Mouse (Mus musculus): ENCODE results near the gene Plekha1. TPM values are rescaled to one million over a fixed set of nuclear protein-coding genes. Genes with fewer than 3 reads are reported as not detected.

The Plekha1 gene
- polyA plus RNA-seq, 1 experiment from 2014 or later, result 39.5 TPM

DNA sequence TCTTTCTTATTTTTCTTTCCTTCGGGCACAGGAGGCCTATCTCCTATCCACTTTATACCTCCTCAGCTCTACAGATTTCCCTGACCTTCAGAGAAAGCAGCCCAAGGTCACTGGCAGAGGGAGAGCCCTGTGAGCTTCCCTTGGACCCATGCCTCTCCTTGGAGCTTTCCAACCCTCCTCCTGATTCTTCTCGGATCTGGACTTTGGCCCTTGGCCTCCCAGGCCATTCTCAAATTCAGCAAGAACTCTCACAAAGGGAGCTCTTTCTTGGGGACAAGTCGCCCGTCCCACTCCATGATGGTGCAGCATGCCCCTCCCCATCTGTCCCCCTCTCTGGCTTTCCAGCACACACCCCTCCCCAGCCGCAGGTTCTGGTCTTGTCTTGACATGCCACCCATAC is 85.4 kb downstream of the Plekha1 start:
- 87% methylated on average over 5 of the region's 5 CpGs for WGBS
- Histone ChIP-seq H3K9me3 (no peaks in the 10 kb centered on the region), H3K36me3 (no peaks in the 10 kb centered on the region), H3K27me3 (ENCODE audit: insufficient read depth, poor library complexity, severe bottlenecking) (no peaks in the 10 kb centered on the region), H3K4me3 (no peak overlapping the region), H3K27ac (no peak overlapping the region), H3K4me1 (replicated peaks) (peaks cover 6% of the 10 kb centered on the region; the same call in 1 of the 2 replicates)
- DNase-seq (ENCODE audit: low spot score), result no peak

DNA sequence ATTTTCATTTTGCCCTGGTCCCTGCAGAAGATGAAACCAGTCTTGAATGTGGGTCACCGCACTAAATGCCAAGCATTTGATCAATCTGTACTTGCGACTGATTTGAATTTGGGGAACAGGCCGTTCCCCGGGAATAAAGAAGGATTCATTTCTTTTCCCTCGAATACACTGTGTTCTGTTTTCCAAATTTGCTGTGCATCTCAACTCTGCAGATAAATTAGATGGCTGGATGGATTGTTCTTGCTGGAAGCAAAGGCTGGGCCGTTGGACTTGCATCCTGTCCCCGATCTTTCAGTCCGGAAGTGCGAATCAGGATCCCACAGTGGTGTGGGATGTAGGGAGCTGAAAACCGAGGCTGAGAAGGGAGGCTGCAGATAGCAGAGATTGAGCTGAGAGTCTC is 87.8 kb downstream of the Plekha1 start:
- 89% methylated on average over 10 of the region's 10 CpGs for WGBS
- Histone ChIP-seq H3K9me3 (no peaks in the 10 kb centered on the region), H3K27me3 (ENCODE audit: insufficient read depth, poor library complexity, severe bottlenecking) (no peaks in the 10 kb centered on the region), H3K4me1 (replicated peaks) (peaks cover 7% of the 10 kb centered on the region; the same call in 1 of the 2 replicates), H3K27ac (no peak overlapping the region), H3K36me3 (no peaks in the 10 kb centered on the region), H3K4me3 (no peak overlapping the region)
- no peak for DNase-seq (ENCODE audit: low spot score)

DNA sequence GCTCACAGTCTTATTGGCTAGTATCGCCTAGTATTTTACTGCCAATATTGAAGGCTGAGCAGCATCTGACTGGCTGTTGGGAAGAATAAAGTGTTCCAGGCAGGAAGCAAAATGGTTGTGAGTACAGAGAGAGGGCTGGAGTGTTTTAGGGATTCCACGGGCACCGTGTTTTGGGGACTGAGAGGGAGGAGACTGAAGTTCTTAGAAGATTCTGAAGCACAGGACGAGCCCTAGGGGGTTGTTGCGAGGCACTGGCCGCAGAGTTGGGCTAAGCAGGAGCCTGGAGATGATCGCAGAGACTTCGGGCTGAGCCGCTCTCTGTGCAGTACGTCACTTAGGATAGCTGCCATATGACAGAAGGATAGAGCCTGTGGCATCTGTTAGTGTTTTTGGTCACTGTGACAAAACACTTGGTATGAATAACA is 88.6 kb downstream of the Plekha1 start:
- DNase-seq (ENCODE audit: low spot score), result no peak
- Histone ChIP-seq H3K4me1 (replicated peaks) (peaks cover 7% of the 10 kb centered on the region; the same call in 1 of the 2 replicates), H3K27me3 (ENCODE audit: insufficient read depth, poor library complexity, severe bottlenecking) (no peaks in the 10 kb centered on the region), H3K9me3 (no peaks in the 10 kb centered on the region), H3K4me3 (no peak overlapping the region), H3K27ac (no peak overlapping the region), H3K36me3 (no peaks in the 10 kb centered on the region)
- WGBS, result 88% methylated on average over 10 of the region's 10 CpGs

DNA sequence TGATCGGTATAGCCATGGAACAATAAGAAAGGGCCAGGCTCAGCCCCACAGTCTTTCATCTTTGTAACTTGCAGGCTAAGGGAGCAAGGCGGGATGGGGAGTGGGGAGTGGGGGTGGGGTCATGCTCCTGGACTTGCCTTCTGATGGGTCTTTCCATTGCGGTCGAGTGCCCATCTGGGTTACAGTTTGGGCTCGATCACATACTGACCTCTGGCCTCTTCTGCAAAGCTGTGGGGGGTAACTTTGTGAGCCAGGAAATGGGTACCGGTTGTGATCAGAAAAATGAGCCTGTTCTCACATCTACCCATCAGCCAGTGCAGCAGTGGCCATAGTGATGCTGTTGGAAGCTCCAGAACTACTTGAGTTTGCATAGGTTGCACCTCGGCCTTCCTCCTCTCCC is 93.0 kb downstream of the Plekha1 start:
- H3K4me1 ChIP-seq (replicated peaks), result peaks cover 3% of the 10 kb centered on the region; the same call in 1 of the 2 replicates
- WGBS, result 56% methylated on average over 7 of the region's 7 CpGs
- no peaks in the 10 kb centered on the region for H3K9me3 ChIP-seq
- no peak for DNase-seq (ENCODE audit: low spot score)
- no peak overlapping the region for H3K27ac ChIP-seq
- H3K4me3 ChIP-seq, result no peak overlapping the region
- H3K27me3 ChIP-seq (ENCODE audit: insufficient read depth, poor library complexity, severe bottlenecking), result no peaks in the 10 kb centered on the region
- H3K36me3 ChIP-seq, result no peaks in the 10 kb centered on the region

DNA sequence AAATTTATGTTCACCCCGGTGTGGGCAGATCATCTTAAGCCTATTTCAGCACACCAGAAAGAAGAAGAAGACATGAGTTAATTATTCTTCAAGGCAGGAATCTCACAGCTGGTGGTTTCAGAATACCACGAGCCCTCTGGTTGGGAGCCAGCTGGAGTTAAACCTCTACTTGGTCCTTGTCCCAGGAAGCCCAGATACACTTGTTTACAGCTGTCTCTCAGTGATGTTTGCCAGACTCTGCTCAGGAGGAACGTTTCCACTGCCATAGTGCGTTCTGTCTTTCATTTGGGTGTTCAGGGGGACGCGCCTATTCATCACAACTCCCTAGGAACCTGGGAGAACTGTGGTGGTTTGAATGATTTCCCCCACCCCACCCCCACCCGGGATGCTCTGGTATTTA is 94.3 kb downstream of the Plekha1 start:
- Histone ChIP-seq H3K27me3 (ENCODE audit: insufficient read depth, poor library complexity, severe bottlenecking) (no peaks in the 10 kb centered on the region), H3K36me3 (no peaks in the 10 kb centered on the region), H3K9me3 (no peaks in the 10 kb centered on the region), H3K4me3 (no peak overlapping the region), H3K27ac (no peak overlapping the region), H3K4me1 (replicated peaks) (peaks cover 6% of the 10 kb centered on the region)
- no peak for DNase-seq (ENCODE audit: low spot score)
- 61% methylated on average over 7 of the region's 7 CpGs for WGBS

DNA sequence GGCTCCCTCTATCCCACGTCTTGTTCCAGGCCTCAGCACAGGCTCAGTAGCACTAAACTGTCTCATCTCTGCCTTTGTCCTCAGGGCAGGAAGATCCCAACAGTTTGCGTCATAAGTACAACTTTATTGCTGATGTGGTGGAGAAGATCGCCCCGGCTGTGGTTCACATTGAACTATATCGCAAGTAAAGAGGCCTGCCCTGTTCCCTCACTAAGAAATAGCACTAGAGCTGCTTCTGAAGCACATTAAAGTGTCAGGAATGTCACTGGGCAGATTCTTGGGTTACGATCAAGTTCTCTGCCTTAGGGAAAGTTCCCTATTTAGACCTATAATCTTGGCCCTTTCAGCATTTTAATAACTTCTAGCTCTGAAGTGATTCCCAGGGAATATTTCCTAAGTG is 95.9 kb downstream of the Plekha1 start:
- Histone ChIP-seq H3K4me1 (replicated peaks) (peaks cover 18% of the 10 kb centered on the region), H3K4me3 (no peak overlapping the region), H3K27me3 (ENCODE audit: insufficient read depth, poor library complexity, severe bottlenecking) (no peaks in the 10 kb centered on the region), H3K36me3 (no peaks in the 10 kb centered on the region), H3K9me3 (no peaks in the 10 kb centered on the region), H3K27ac (no peak overlapping the region)
- 94% methylated on average over 6 of the region's 6 CpGs for WGBS
- DNase-seq (ENCODE audit: low spot score), result no peak

Other genes starting within 250 kb of the Plekha1 start
- gene Btbd16, start 91.7 kb upstream of the Plekha1 start, polyA plus RNA-seq (2016; fragmentation: Nextera tagmentation; extraction: Ambion mirVana), result not detected in 2 replicates
- gene Htra1, start 70.4 kb downstream of the Plekha1 start, polyA plus RNA-seq (2016; fragmentation: Nextera tagmentation; extraction: Ambion mirVana), result 2.5 and 7.0 TPM in 2 replicates
- not detected in 2 replicates for gene Dmbt1, start 166.3 kb downstream of the Plekha1 start, polyA plus RNA-seq (2016; fragmentation: Nextera tagmentation; extraction: Ambion mirVana)

Data from hindbrain, embryonic 10.5 days (tissue).